Mouse (Mus musculus) thymus, adult 18-20 months (tissue): ENCODE data around the gene Dkc1.

ENCODE experiments used
- DNase-seq, 2 experiments: peaks; one replicate each; pipeline ENCODE4 v3.0.0; 2022; ENCODE audit warnings: mixed read lengths in 2 of 2

Dkc1 gene

GRCm38 (mm10) chrX:75095369-75096162 lies at the start of gene Dkc1:
Dkc1 (plus strand) TSS chrX:75095854.
- DNase-seq = peak; percentile 91 to 95

- no peak for DNase-seq
These were observed 49.7 kb upstream of the Dkc1 start for GRCm38 (mm10) chrX:75045931-75046330.

DNA sequence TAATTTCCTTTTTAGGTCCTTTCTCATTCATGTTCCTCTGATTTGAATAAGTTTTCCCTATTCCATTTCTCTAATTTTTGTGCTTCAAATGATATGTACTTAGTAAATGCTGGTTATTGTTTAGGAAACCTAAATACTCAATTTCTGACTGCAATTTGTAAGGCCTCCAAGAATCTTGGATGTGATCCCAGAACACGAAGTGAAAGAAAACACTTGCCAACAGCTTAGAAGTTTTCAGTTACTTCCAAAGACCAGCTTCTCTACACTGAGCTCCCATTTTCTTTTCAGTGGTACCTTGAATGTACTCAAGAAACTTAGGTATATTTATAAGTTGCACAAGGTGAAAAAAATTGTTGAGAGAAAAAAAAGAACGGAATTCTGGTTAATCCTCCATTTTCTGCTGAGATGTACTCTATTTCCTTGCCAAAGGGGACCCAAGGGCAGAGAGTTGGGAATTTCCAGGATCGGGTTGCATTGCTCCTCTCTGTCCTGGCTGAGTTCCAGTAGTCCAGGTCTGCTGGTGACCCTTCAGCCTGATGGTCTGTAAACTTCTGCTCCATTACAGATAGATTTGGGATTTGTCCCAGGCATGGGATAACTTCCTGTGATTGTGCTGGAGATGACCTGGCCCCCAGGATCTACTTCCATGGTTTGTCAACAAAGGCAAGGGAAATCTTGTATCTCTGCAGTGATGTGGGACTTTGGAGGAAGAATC lies 48.6 kb upstream of the Dkc1 start:
- no peak for DNase-seq

GRCm38 (mm10) chrX:75056120-75056775 lies 39.4 kb upstream of the Dkc1 start:
- no peak for DNase-seq

DNA sequence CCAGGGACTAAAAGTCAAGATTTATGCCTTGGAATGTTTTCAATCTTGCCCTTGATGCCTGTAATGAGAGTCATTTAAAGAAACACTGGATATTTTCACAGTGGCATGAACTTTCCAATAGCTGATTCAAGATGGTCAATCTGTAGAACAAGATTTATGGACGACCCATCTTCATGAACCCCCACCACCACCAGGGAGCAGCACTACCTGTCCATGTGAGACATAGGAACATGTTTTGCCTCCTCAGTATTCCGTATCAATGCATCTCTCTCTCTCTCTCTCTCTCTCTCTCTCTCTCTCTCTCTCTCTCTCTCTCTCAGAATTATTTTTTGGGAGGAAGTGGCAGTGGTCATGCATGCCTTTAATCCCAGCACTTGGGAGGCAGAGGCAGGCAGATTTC lies 13.3 kb upstream of the Dkc1 start:
- no peak for DNase-seq

DNA sequence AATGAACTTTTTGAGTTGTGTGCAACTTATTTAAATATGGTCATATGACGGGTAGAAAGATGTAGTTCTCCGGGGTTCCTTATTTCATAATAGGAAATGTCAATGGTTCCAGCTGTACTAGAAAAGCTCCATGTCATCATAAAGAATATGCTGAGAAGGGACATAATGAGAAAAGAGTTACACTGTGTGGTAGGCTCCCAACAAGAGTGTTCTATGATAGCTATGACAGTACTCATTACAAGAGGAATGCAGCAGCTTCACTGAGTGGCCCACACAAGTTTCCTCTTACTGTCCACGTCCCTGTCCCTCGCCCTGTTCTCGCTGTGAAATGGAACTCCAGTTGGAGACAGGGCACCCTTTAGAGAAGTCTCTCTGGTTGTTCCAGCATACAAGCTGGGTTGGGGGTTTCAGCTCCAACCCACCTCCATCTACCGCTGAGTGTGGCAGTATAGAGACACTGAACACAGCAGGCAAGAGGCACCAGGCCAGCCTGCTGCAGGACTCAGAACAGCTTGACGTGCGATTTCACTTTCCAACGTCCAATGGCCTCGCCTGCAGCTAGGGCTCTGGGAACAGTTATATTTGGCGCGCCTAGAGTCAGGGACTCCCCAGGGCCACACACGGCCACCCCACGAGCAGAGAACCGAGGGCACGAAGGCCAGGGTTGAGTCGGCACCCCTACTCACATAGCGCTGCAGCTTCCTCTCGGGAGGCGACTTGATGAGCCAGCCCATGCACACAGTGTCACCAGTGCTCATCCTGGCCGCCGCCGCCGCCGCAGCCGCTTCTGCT lies 11.5 kb upstream of the Dkc1 start:
- DNase-seq = no peak

DNA sequence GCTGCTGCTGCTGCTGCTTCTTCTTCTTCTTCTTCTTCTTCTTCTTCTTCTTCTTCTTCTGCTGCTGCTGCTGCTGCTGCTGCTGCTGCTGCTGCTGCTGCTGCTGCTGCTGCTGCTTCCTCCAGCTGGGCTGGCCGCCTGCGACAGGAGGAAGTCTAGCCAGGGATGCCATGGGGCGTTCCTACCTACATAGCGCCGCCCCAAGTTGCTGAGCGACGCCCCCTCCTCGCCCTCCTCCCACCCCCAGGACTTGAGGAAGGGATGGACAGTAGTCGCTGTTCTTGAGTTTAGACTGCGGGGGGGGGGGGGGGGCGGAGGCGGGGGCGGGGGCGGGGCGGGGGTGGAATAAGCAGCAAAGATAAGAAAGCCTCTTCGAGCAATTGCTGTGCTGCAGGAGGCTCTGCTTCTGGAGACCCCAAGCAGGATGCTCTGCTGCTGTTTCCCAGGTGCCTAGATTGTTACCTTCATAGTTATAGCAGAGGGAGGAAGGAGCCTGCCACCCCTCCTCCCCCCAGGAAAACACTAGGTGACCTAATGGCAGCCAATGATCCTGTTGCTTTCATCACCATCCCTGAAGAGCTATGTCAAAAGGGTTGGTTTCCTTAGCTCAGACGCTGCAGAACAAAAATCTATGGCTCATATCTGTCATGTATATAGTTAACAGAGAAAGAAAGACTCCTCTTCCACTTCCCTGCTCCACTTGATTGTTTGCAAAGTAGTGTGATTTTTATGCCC lies 10.7 kb upstream of the Dkc1 start, which contains the start of gene Gab3:
Gene Gab3, minus strand, starts transcription at position 685 of the 735 bp plus-strand sequence.
- peak; percentile 67 to 68 for DNase-seq

DNA sequence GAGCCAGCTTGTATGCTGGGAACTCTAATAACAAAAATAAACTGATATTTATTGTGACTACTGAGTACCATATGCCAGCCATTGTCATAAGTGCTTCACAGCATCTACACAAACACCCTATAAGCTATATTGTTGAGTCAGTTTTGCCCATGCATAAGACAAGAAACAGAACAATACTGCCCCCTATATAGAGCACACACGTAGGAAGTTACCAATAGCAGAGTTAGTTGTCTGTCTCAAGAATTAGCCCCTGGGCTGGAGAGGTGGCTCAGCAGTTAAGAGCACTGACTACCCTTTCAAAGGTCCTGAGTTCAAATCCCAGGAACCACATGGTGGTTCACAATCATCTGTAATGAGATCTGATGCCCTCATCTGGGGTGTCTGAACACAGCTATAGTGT lies 10.0 kb upstream of the Dkc1 start:
- DNase-seq = no peak

- no peak for DNase-seq
These were observed 613 bp downstream of the Dkc1 start for GRCm38 (mm10) chrX:75096163-75096770.

DNA sequence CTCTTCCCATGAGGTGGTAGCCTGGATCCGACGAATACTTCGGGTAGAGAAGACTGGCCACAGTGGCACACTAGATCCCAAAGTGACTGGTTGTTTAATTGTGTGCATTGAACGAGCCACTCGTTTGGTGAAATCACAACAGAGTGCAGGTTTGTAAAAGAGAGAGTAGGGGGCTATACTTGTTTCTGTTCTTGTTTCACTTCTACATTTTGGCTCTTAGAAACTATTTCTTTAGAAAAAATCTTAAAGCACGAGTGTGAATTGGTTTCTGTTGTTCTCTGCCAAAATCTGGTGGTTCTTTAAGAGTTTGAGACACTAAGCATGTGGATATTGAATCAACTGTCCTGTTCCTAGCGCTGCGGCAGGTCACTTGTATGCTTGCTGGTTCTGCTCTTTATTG lies 3.1 kb downstream of the Dkc1 start:
- DNase-seq = no peak

- DNase-seq = no peak
These were observed 6.6 kb downstream of the Dkc1 start for GRCm38 (mm10) chrX:75102293-75102692.

DNA sequence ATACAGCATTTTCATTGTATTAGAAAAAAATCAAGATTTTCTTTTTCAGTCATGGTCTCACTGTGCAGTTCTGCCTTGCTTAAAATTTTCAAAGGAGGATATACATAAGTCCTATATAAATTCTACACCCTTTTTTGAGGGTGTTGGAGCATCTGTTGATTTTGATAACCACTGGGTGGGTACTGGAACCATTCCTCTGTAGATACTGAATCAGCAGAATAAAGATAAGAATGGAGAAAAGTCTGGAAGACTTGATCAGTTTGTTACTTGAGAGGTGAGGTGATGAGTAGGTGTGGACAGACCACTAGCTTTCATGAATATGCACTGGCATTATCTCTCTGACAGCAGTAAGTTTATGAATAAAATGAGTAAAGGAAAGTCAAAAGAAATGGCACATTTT lies 19.9 kb downstream of the Dkc1 start:
- DNase-seq = no peak

GRCm38 (mm10) chrX:75125606-75126005 lies 30.0 kb downstream of the Dkc1 start:
- DNase-seq = no peak

DNA sequence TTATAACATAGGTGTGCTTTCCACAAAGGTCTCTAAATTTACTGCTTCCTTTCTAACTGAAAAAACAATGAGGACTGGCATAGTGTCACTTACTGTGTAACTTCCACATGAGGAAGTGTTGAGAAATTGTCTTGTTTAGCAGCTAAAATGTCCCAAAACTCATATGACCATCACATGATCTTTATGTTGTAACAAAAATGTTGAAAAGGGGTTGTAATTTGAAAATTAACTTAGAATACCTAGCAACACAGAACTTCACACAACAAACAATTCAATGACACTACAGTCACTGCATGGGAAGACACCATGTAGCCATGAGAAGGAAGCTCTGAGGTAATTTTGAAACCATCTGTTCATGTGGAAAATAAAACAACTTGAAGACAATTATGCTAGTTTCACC lies 31.2 kb downstream of the Dkc1 start:
- no peak for DNase-seq

GRCm38 (mm10) chrX:75128333-75128980 lies 32.8 kb downstream of the Dkc1 start:
- DNase-seq = peak in 1 of 2 experiments; percentile 20

DNA sequence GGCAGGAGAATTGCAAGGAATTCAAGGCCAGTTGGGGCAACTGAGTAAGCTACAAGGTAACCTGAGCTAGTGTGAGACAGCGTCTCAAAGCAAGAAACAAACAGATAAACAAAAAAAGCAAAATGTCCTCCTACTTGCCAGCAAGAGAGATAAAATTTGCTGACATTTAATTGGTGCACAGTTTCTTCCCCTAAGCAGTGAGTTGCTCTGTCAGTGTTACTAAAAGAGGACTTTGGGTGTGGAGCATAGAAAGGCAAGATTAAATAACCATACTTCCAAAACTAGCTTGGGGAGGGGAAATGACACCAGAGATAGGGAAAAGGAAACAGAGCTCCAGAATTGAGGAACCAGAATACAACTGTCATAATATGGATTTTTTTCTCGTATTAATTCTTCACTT lies 33.8 kb downstream of the Dkc1 start:
- DNase-seq = no peak

DNA sequence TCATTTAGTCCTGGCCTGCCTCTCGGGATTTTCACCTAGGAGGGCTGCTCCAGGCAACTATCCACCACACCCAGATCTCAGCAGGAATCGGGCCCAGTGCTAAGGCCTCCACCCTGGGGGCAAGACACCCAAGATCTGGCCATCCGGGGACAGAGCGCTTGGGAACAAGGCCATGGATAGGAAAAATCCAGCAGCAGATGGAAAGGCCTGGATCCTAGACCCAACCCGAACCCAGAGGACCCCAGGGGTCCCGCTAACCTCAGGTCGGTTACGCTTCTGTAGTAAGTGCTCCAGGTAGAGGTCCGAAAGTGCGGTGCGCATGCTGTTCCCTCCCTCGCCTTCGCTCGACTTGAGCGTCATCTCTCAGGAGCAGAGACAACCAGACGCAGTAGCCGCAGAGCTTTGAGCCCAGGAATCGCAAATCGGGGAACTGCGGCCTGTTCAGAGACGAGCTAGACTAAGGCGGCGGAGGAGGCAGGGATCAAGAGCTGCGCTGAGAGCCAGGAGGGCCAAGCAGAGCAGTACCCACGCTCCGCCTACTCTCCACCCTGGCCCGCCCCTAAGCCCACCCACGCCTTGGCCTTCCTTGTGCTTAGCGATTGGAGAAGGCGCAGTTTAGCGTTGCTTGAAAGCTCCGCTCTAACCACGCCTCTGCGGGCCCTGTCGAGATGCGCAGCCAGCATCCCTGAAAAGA lies 35.0 kb downstream of the Dkc1 start, which contains the start of gene Mpp1:
Gene Mpp1, minus strand, starts transcription at position 550 of the 694 bp plus-strand sequence.
- peak; percentile 76 to 79 for DNase-seq

DNA sequence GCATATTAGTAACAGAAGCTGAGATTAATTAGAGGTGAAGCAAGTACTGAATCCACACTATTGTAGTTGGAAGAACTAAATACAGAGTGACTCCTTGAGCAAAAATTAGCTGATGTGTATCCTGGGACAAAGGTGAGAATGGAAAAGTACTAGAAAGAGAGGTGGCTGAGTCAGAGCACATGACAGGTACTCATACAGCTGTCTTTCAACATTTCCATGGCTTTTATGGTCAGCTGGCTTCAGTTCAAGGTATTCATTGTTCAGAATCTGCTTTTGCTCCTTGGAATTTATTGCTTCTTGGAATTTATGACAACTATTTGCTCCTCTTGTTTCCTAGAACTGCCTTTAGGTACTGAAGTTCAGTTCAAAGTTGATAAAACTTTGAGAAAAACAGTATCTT lies 41.3 kb downstream of the Dkc1 start:
- DNase-seq = no peak

DNA sequence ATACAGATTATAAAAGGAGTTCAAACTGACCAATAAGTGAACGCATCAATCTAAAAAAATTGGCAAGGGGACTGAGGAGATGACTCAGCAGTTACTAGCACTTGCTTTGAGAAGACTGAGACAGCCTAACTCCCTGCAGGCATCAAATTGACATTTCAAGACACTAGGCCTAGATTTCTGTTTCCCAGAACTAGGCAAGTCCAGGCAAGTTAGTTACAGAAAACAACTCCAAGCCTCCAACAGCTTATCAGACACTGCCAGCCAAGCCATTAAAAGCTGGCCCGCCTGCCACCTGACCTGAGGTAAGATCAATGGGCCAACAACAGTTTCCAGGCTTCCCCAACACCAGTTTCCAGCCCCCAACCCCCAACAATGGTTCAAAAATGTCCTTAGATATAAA lies 42.1 kb downstream of the Dkc1 start:
- no peak for DNase-seq

- DNase-seq = no peak
These were observed 42.5 kb downstream of the Dkc1 start for GRCm38 (mm10) chrX:75138182-75138581.
